ENCODE assay signal across 9 mouse cellular contexts in genomic region chr9:110051869-110052661, GRCm38 (mm10).
A peak's percentile ranks its signal among the peaks of the same experiment; 100 is the strongest.
DNase-seq lines count a peak whose midpoint lies in the region; ATAC-seq lines count a peak whose summit lies in the region.
"Had no signal": no experiment of that assay in that cellular context is flagged by ENCODE, and none has a peak within 500 bp of the region (broad histone marks: within the 10 kb centered on the region; RNA-seq: fewer than 3 reads in every experiment).

No protein-coding gene starts in this region.

- intact Hi-C loops in heart, postnatal 25 days (cut with DNase I) = no loop called here

- no peaks in the 10 kb centered on the region for H3K9me3 ChIP-seq in heart, embryonic 10.5 days
- H3K9me3 ChIP-seq in forebrain, embryonic 12.5 days = no peaks in the 10 kb centered on the region
- H3K9me3 ChIP-seq in hindbrain, embryonic 15.5 days = no peaks in the 10 kb centered on the region
- no peaks in the 10 kb centered on the region for H3K9me3 ChIP-seq in midbrain, embryonic 13.5 days
- H3K9me3 ChIP-seq: megakaryocyte, embryonic 14.5 days had no signal

- peak overlapping the region; percentile 62 for H3K4me2 ChIP-seq in forebrain, embryonic 12.5 days
- peak overlapping the region; percentile 62 for H3K4me2 ChIP-seq in hindbrain, embryonic 15.5 days
- peak overlapping the region; percentile 68 for H3K4me2 ChIP-seq in midbrain, embryonic 13.5 days (replicated peaks)

- no peak; the same call in 1 of the 2 replicates for ATAC-seq in forebrain, embryonic 12.5 days (ENCODE audit: low FRiP score)
- ATAC-seq in hindbrain, embryonic 15.5 days (ENCODE audit: low FRiP score, low read depth) = peak; percentile 46
- 0 out of 2 replicates have a peak, but pooled peaks have one; percentile 31 for ATAC-seq in midbrain, embryonic 13.5 days

- no peak overlapping the region for H3K4me3 ChIP-seq in heart, embryonic 10.5 days
- H3K4me3 ChIP-seq in forebrain, embryonic 12.5 days (replicated peaks) = peak overlapping the region; percentile 32
- peak overlapping the region; percentile 47 for H3K4me3 ChIP-seq in hindbrain, embryonic 15.5 days
- H3K4me3 ChIP-seq in midbrain, embryonic 13.5 days (replicated peaks) = peak overlapping the region; percentile 44
- H3K4me3 ChIP-seq: megakaryocyte, embryonic 14.5 days had no signal

- H3K4me1 ChIP-seq in heart, embryonic 10.5 days = peaks cover 12% of the 10 kb centered on the region; the same call in 1 of the 2 replicates
- H3K4me1 ChIP-seq in forebrain, embryonic 12.5 days = peaks cover 53% of the 10 kb centered on the region
- H3K4me1 ChIP-seq in hindbrain, embryonic 15.5 days (replicated peaks) = peaks cover 62% of the 10 kb centered on the region
- peaks cover 75% of the 10 kb centered on the region for H3K4me1 ChIP-seq in midbrain, embryonic 13.5 days (replicated peaks)
- H3K4me1 ChIP-seq: megakaryocyte, embryonic 14.5 days had no signal

- 57% methylated on average over 23 of the region's 23 CpGs for WGBS in heart, embryonic 10.5 days
- 10% methylated on average over 23 of the region's 23 CpGs for WGBS in forebrain, embryonic 12.5 days
- WGBS in hindbrain, embryonic 15.5 days = 6% methylated on average over 23 of the region's 23 CpGs
- 7% methylated on average over 23 of the region's 23 CpGs for WGBS in midbrain, embryonic 13.5 days

- peak overlapping the region; percentile 59 for H3K9ac ChIP-seq in forebrain, embryonic 12.5 days
- H3K9ac ChIP-seq in hindbrain, embryonic 15.5 days = peak overlapping the region; percentile 56
- peak overlapping the region; percentile 73 for H3K9ac ChIP-seq in midbrain, embryonic 13.5 days (replicated peaks)

- H3K27ac ChIP-seq in heart, embryonic 10.5 days = peak overlapping the region; percentile 17; the same call in 1 of the 2 replicates
- peak overlapping the region; percentile 84 for H3K27ac ChIP-seq in forebrain, embryonic 12.5 days
- H3K27ac ChIP-seq in hindbrain, embryonic 15.5 days (replicated peaks) = peak overlapping the region; percentile 91
- peak overlapping the region; percentile 92 for H3K27ac ChIP-seq in midbrain, embryonic 13.5 days

- peaks cover 6% of the 10 kb centered on the region; the same call in 1 of the 2 replicates for H3K36me3 ChIP-seq in heart, embryonic 10.5 days
- H3K36me3 ChIP-seq in forebrain, embryonic 12.5 days (replicated peaks) = no peaks in the 10 kb centered on the region
- no peaks in the 10 kb centered on the region for H3K36me3 ChIP-seq in hindbrain, embryonic 15.5 days
- no peaks in the 10 kb centered on the region for H3K36me3 ChIP-seq in midbrain, embryonic 13.5 days

- no peaks in the 10 kb centered on the region for H3K27me3 ChIP-seq in heart, embryonic 10.5 days (ENCODE audit: insufficient read depth, poor library complexity, severe bottlenecking)
- H3K27me3 ChIP-seq in forebrain, embryonic 12.5 days = no peaks in the 10 kb centered on the region
- H3K27me3 ChIP-seq in hindbrain, embryonic 15.5 days = no peaks in the 10 kb centered on the region
- no peaks in the 10 kb centered on the region for H3K27me3 ChIP-seq in midbrain, embryonic 13.5 days

- DNase-seq in heart, embryonic 10.5 days (ENCODE audit: low spot score) = no peak
- no peak for DNase-seq in heart, postnatal 25 days (ENCODE audit: low spot score)
- DNase-seq in ovary, postnatal 36 days (ENCODE audit: low spot score) = no peak
- no peak for DNase-seq in adrenal gland, postnatal 25 days
- DNase-seq in liver = no peak

Comparison
In these comparisons a context has a peak if more than half of its experiments do, and no peak if none do; other contexts are left out.
1. H3K27ac ChIP-seq: peak in every context shown above with its lines; median percentile 92 in midbrain, embryonic 13.5 days; 91 in hindbrain, embryonic 15.5 days; 84 in forebrain, embryonic 12.5 days; 17 in heart, embryonic 10.5 days.